Mouse (Mus musculus) MEL (cell line): ENCODE measurements around the gene Csf2ra. TPM values are rescaled to one million over a fixed set of nuclear protein-coding genes. Genes with fewer than 3 reads are reported as not detected.

Experiments used
- polyA plus RNA-seq, 2 experiments: library from polyadenylated mRNA; stranded (reverse) in 1 of 2; unstranded in 1 of 2; fragments of >175 nt in 1 of 2; fragments of >200 nt in 1 of 2; gene quantifications; 2 replicates each; pipeline versions ENCODE4 v1.2.1 to v1.2.4; 2012; ENCODE audit warnings: low replicate concordance in 2 of 2, low read depth in 1 of 2; ENCODE audit not compliant: insufficient read length in 2 of 2, insufficient read depth in 1 of 2, missing spikeins in 1 of 2
- total RNA-seq: library from RNA; depleted of rRNA; stranded (reverse); fragments of 300-350 nt; gene quantifications from 2 replicates; pipeline ENCODE4 v1.2.3, GENCODE M21; 2012; rRNA removed

Csf2ra gene
- total and polyA plus RNA-seq, 3 experiments = not detected

Other genes starting within 250 kb of the Csf2ra start
- 9.9 and 12.1 TPM in 2 replicates for gene Zfp950, start 87.6 kb downstream of the Csf2ra start, total RNA-seq
- 100 to 1,000 TPM in 1 of 2 experiments, 1 to 10 TPM in 1; 5.4 to 113 TPM for gene Zfp950, start 87.6 kb downstream of the Csf2ra start, polyA plus RNA-seq
- not detected in 2 replicates for gene Gm7102, start 52.1 kb downstream of the Csf2ra start, total RNA-seq
- gene Gm7102, start 52.1 kb downstream of the Csf2ra start, polyA plus RNA-seq = 1 to 10 TPM in 1 of 2 experiments, not detected in 1; 1.9 TPM
- not detected in 2 replicates for gene Gm6020, start 44.5 kb downstream of the Csf2ra start, total RNA-seq
- not detected for gene Gm6020, start 44.5 kb downstream of the Csf2ra start, polyA plus RNA-seq
- gene Gm21060, start 68.6 kb upstream of the Csf2ra start, total RNA-seq = not detected in 2 replicates
- gene Gm21060, start 68.6 kb upstream of the Csf2ra start, polyA plus RNA-seq = not detected